Mouse (Mus musculus) right cerebral cortex, postnatal 36 days (tissue): ENCODE data around the gene Cabp1.
"Not testable (repeated sequence)": the region's sequence is repeated elsewhere in the genome, so short reads cannot be mapped to it uniquely, and the experiment has no call there.

ENCODE experiments used
- DNase-seq, 2 experiments: peaks; one replicate each; pipeline ENCODE4 v3.0.0; 2022; ENCODE audit warnings: low spot score in 2 of 2, mixed read lengths in 1 of 2

Gene Cabp1

DNA sequence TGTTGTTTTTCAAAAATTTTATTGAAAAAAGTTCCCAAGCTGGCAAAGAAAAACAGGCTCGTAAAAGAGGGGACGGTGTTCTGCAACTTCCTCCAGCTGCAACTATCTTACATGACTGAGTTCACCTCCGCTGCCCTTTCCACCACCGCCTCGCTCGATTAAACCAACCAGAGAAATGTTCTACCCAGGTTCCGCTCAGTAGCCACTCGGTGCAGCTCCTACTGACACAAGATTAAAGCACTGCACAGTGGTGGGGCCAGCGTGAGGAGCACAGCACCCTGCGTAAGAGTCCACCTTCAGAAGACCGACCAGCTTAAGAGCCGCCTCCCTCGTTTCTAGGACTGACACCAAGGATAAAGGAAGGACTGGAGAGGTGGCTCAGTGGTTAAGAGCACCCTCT lies 42.7 kb downstream of the Cabp1 start:
- no peak for DNase-seq

GRCm38 (mm10) chr5:115150991-115151390 lies 43.2 kb downstream of the Cabp1 start:
- DNase-seq = no peak

- no peak for DNase-seq
These were observed 44.3 kb downstream of the Cabp1 start for GRCm38 (mm10) chr5:115149675-115150459.

GRCm38 (mm10) chr5:115148872-115149271 lies 45.3 kb downstream of the Cabp1 start:
- not testable (repeated sequence) for DNase-seq

DNA sequence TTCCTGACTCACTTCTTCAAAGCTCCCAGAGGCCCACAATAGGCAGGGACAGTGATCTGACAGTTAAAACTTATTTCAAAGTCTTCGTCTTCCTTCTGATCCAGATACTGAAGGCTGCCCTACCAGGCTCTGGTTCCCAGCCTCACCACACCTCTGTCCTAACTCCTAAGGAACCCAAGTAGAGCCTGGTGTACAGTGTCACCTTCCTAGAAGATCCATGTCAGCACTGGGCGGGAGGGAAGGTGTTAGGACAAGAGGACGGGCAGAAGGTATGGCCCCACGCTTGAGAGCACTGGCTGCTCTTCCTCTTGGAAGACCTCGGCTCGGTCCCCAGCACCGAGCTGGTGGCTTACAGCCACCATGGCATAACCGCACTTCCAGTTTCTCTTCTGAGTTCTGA lies 45.8 kb downstream of the Cabp1 start:
- DNase-seq = no peak

GRCm38 (mm10) chr5:115147388-115147787 lies 46.8 kb downstream of the Cabp1 start:
- no peak for DNase-seq

DNA sequence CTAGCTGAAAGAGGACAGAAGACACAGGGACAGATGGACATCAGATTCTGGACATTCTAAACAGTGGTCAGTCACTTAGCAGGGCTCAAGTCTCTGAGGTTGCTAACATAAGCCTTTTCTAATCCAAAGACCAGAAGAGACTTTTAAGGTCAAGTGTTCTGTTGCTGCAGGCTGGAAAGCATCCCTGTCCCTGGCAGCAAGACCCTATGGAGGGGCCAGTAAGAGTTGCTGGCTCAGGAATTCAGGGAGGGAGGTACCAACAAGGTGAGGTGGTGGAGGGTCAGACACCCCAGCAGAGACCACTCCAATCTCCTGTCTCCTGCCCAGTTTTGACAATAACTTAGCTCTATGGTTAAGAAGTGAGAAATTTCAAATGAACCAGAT lies 47.4 kb downstream of the Cabp1 start:
- DNase-seq = no peak

GRCm38 (mm10) chr5:115145976-115146746 lies 48.0 kb downstream of the Cabp1 start:
- DNase-seq = no peak

DNA sequence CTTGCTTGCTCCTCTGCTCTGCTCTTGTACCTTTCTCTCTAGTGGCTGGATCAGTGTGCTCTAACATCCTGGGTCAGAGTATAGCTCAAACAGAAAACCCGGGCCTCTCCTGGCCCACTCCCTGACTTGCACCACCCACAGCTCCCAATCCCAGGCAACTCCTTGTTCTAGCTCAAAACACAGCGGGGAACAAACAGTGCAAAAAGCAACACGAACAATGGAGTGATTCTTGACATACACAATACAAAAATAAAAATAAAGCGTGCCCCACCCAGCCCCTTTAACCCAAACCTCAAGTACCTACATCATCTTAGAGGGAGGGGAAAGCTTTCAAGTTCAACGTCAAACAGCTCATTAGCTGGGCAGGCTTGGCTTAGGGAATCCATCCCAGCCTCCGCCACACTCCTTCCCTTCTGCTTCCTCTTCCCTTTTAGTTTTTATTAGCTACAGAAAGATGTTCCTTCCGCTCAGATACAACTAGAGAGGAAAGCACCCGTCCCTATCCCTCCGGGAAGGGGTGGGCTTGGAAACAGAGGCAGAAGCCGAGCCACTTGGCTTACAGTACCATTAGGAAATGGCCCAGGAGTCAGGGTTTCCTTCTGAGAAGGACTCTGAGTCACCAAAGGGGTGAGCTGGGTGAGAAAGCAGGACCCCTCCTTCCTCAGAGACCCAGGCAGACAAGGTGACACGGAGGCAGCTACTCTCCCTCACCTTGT lies 48.8 kb downstream of the Cabp1 start:
- DNase-seq = no peak

GRCm38 (mm10) chr5:115144471-115144870 lies 49.7 kb downstream of the Cabp1 start:
- DNase-seq = no peak

DNA sequence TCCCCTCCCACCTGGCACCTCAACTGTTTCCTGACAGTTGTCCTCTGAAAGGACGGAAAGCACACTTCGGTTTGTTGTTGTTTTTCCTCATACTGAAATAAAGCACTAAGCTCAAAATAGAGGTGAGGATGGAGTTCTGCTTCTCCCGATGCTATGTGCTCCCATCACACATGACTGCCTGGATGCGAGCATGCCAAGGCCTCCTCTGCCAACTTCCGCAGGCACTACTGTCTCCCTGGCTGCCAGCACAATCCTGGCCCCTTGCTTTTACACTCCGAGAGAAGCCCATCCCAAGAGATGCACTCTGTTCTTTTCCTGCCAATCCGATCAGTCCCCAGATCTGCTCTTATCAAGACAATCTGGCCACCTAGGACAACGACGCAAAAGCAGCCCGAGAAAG lies 50.6 kb downstream of the Cabp1 start:
- DNase-seq = no peak

GRCm38 (mm10) chr5:115142166-115142697 lies 51.9 kb downstream of the Cabp1 start:
- no peak for DNase-seq

DNA sequence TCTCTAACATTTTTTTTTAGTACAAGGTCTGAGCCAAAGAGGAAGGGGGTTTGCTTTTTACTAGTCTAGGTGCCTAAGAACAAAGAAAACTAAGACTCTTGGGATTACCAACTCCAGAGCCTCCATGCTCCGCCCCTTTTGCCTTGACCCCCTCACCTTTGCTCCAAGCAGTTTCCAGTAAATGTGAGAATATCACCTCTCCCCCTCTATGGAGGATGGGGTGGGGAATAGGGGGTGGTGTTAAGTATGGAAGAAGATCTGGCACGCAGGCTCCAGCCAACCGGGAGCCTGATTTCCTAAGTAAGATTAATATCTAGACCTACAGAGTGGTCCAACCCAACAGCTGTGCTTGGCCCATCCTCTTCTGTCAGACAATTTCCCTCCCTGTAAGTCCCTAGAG lies 53.5 kb downstream of the Cabp1 start:
- no peak for DNase-seq

DNA sequence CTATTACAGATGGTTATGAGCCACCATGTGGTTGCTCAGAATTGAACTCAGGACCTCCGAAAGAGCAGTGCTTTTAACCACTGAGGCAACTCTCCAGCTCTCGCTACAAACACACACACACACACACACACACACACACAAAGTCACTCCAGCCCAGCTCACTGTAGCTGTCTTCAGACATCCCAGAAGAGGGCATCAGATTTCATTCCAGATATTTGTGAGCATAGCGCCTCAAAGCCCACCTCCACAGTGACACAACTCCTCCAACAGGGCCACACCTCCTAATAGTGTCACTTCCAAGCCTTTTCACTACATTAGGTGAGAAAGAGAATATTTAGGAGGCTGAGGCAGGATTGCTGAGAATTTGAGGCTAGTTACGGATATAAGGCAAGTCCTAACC lies 55.1 kb downstream of the Cabp1 start:
- no peak for DNase-seq

GRCm38 (mm10) chr5:115134234-115135165 lies 59.7 kb downstream of the Cabp1 start, which contains the start of gene Unc119b:
Gene Unc119b (minus strand): TSS chr5:115134975.
- peak; percentile 78 to 82 for DNase-seq

DNA sequence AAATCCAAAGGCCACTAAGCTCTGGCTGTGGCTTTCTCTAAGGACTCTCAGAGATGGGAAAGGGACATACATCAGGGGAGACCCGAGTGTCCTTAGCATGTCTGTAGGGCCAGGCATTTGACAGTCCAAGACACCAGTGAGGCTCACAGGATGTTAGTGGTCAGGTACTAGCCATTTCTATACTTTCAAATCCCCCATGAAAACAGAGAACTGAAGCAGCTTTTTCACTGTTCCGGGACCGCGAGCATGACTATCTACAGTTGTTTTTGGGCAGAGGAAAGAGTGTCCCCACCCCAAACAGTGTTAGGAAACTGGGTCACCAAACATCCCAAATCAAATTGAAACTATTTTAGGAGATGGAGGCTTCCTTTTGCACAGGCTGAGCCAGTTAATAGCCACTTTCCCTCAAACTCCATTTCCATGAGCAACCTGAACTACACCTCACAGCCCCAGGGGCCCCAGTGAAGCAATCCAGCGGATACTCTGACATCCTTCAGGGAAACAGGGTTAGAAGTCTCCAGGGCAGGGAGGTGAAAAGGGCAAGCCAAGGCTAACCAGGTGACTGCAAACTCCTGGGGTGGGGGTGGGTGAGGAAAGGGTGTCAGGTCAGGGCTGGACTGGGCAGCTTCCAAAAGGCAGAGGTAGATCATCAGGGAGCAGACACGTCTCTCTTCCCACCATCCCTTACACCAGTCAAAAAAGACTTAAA lies 60.7 kb downstream of the Cabp1 start:
- DNase-seq = no peak

GRCm38 (mm10) chr5:115132465-115132864 lies 61.7 kb downstream of the Cabp1 start:
- no peak for DNase-seq

GRCm38 (mm10) chr5:115129328-115129727 lies 64.9 kb downstream of the Cabp1 start:
- DNase-seq = no peak

DNA sequence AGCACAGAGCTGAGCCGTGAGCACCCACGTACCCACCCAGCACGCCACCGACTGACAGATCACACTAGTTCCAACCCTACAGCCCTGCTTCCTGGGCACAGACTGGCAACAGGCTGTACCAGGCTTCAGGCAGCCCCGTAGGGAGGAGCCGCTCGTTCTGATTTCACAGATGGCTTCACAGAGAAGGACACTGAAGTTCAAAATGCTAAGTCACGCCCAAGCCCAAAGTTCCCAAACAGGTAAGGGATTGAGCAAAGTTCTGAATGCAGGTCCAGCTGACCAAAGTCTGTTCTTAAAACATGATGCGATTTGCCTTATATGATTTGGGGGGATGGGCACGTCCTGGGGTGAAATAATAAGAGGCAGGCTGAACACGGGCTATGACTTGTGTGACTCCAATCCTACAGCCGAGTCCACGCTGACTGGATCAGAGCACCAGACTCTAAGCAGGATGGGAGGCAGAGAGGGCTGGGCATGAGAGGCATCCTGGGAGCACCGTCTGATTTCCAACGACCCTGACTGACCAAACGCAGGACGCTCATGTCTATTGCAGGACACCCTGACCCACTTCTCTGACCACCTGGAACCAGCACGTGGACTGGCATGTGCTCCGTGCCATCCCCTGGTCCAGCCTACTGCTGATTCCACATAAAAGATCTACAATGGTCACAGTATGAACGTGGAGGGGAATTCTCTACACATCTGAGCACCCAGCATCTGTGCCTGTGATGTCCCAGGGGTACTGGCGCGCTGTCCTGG lies 66.6 kb downstream of the Cabp1 start:
- no peak for DNase-seq
